Mouse (Mus musculus) embryonic facial prominence, embryonic 15.5 days (tissue): Measurements from ENCODE around the gene Padi2. TPM values are rescaled to one million over a fixed set of nuclear protein-coding genes. Genes with fewer than 3 reads are reported as not detected.
A peak's percentile ranks its signal among the peaks of the same experiment; 100 is the strongest.

ENCODE experiments used
- ATAC-seq: fragments of 200-750 bp; cut with Nextera tagmentation; 2 replicates; pipeline ENCODE4 v1.8.0; 2017; ENCODE audit warnings: low read depth, moderate TSS enrichment; ENCODE audit not compliant: insufficient number of reproducible peaks, low FRiP score, low TSS enrichment
- H3K27ac ChIP-seq: fragments of 300-500 bp; sonication (generic); replicated peaks from 2 replicates; pipeline ENCODE4 v1.5.1; 2015; ENCODE audit warnings: mild to moderate bottlenecking, inconsistent platforms
- H3K27me3 ChIP-seq: fragments of 300-500 bp; sonication (generic); 2 replicates; pipeline ENCODE4 v1.6.1; 2015; ENCODE audit warnings: inconsistent platforms
- H3K36me3 ChIP-seq: fragments of 300-500 bp; sonication (generic); 2 replicates; pipeline ENCODE4 v1.6.1; 2015; ENCODE audit warnings: mild to moderate bottlenecking, inconsistent platforms
- H3K4me1 ChIP-seq: fragments of 300-500 bp; sonication (generic); 2 replicates; pipeline ENCODE4 v1.6.1; 2015; ENCODE audit warnings: inconsistent platforms
- H3K4me2 ChIP-seq: fragments of 300-500 bp; sonication (generic); replicated peaks from 2 replicates; pipeline ENCODE4 v1.6.1; 2015; ENCODE audit warnings: mild to moderate bottlenecking, inconsistent platforms
- H3K4me3 ChIP-seq: fragments of 300-500 bp; sonication (generic); replicated peaks from 2 replicates; pipeline ENCODE4 v1.5.1; 2015; ENCODE audit warnings: mild to moderate bottlenecking, inconsistent platforms
- H3K9ac ChIP-seq: fragments of 300-500 bp; sonication (generic); 2 replicates; pipeline ENCODE4 v1.6.1; 2015; ENCODE audit warnings: inconsistent platforms
- H3K9me3 ChIP-seq: fragments of 300-500 bp; sonication (generic); replicated peaks from 2 replicates; pipeline ENCODE4 v1.6.1; 2016; ENCODE audit warnings: inconsistent platforms
- WGBS: fragments of 180-500 bp; shearing (Covaris S2); methylation state at CpG from one replicate; pipeline ENCODE4 v1.1.7; 2015; 5-methylcytosine and 5-hydroxymethylcytosine counted together
- polyA plus RNA-seq: library from polyadenylated mRNA; unstranded; fragments of >200 nt; fragmentation: Nextera tagmentation; extraction: Ambion mirVana; gene quantifications from 2 replicates; pipeline ENCODE4 v1.2.1, GENCODE M21; 2015

Padi2 gene
- polyA plus RNA-seq, 1 experiment from 2014 or later = 15.3 TPM

GRCm38 (mm10) chr4:140959715-140960479 is 53.8 kb downstream of the Padi2 start:
- H3K4me1 ChIP-seq = peaks cover 50% of the 10 kb centered on the region
- no peaks in the 10 kb centered on the region for H3K9me3 ChIP-seq
- WGBS = 77% methylated on average over 10 of the region's 10 CpGs
- H3K4me3 ChIP-seq = no peak overlapping the region; the same call in 1 of the 2 replicates
- H3K4me2 ChIP-seq = peak overlapping the region; percentile 90; the same call in 1 of the 2 replicates
- no peak overlapping the region for H3K27ac ChIP-seq
- no peak overlapping the region for H3K9ac ChIP-seq
- no peak for ATAC-seq
- H3K36me3 ChIP-seq = no peaks in the 10 kb centered on the region
- H3K27me3 ChIP-seq = no peaks in the 10 kb centered on the region

- 2% methylated on average over 37 of the region's 37 CpGs for WGBS
- Histone ChIP-seq H3K4me1 (peaks cover 51% of the 10 kb centered on the region), H3K27ac (peak within 1 kb of the TSS; percentile 85), H3K36me3 (0 out of 2 replicates have a peak, but pooled peaks cover 1% of the 10 kb centered on the region), H3K4me3 (peak within 1 kb of the TSS; percentile 94), H3K9me3 (no peaks in the 10 kb centered on the region), H3K27me3 (no peaks in the 10 kb centered on the region), H3K9ac (peak within 1 kb of the TSS; percentile 90), H3K4me2 (peak within 1 kb of the TSS; percentile 90)
- peak; percentile 95 for ATAC-seq
These were observed 54.8 kb downstream of the Padi2 start, which contains the start of gene Sdhb for GRCm38 (mm10) chr4:140960781-140961466. TSS of gene Sdhb (plus strand) at chr4:140961203.

- Histone ChIP-seq H3K9me3 (no peaks in the 10 kb centered on the region), H3K9ac (peak overlapping the region; percentile 90), H3K4me1 (peaks cover 51% of the 10 kb centered on the region), H3K27me3 (no peaks in the 10 kb centered on the region), H3K27ac (peak overlapping the region; percentile 85), H3K4me3 (peak overlapping the region; percentile 94), H3K36me3 (peaks cover 8% of the 10 kb centered on the region; the same call in 1 of the 2 replicates), H3K4me2 (peak overlapping the region; percentile 90)
- WGBS = 1% methylated on average over 38 of the region's 38 CpGs
- ATAC-seq = peak; percentile 27; the same call in 1 of the 2 replicates
These were observed 55.5 kb downstream of the Padi2 start for GRCm38 (mm10) chr4:140961467-140962206.

DNA sequence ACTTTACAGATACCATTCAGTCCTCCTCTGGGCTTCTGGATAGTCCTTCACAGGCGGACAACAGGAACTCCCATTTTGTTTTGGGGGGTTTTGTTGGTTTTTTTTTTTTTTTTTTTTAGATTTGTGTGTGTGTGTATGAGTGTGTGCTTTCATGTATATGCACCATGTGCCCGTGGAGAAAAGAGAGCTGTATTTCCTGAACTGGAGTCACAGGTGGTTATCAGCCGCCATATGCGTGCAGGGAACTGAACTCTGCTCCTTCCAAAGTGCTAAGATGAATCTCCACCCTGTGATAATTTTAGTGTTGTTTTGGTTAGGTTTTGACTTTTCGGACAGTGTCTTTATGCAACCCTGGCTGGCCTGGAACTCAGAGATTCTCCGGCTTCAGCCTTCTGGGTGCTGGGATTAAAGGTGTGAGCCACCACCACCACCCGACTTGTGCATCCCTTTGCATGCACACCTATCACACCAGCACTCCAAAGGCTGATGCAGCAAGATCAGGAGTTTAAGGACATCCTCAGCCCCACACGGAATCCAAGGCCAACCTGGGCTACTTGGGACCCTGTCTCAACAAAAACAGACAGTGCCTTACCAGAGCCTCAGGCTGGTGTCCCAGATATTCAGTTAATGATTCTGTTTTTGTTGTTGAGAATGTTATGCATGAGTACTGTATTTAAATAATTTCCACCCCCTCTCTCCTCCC is 56.2 kb downstream of the Padi2 start:
- Histone ChIP-seq H3K4me1 (peaks cover 44% of the 10 kb centered on the region), H3K36me3 (peaks cover 11% of the 10 kb centered on the region; the same call in 1 of the 2 replicates), H3K9ac (peak overlapping the region; percentile 90; the same call in 1 of the 2 replicates), H3K9me3 (no peaks in the 10 kb centered on the region), H3K27ac (peak overlapping the region; percentile 85; the same call in 1 of the 2 replicates), H3K4me2 (peak overlapping the region; percentile 90), H3K27me3 (no peaks in the 10 kb centered on the region), H3K4me3 (peak overlapping the region; percentile 94)
- no peak for ATAC-seq
- WGBS = 69% methylated on average over 8 of the region's 8 CpGs

GRCm38 (mm10) chr4:140962950-140963349 is 56.8 kb downstream of the Padi2 start:
- Histone ChIP-seq H3K4me1 (peaks cover 39% of the 10 kb centered on the region), H3K9me3 (no peaks in the 10 kb centered on the region), H3K4me2 (no peak overlapping the region), H3K36me3 (peaks cover 14% of the 10 kb centered on the region), H3K27me3 (no peaks in the 10 kb centered on the region), H3K27ac (no peak overlapping the region), H3K9ac (no peak overlapping the region), H3K4me3 (no peak overlapping the region)
- WGBS = 37% methylated on average over 5 of the region's 5 CpGs
- ATAC-seq = no peak

DNA sequence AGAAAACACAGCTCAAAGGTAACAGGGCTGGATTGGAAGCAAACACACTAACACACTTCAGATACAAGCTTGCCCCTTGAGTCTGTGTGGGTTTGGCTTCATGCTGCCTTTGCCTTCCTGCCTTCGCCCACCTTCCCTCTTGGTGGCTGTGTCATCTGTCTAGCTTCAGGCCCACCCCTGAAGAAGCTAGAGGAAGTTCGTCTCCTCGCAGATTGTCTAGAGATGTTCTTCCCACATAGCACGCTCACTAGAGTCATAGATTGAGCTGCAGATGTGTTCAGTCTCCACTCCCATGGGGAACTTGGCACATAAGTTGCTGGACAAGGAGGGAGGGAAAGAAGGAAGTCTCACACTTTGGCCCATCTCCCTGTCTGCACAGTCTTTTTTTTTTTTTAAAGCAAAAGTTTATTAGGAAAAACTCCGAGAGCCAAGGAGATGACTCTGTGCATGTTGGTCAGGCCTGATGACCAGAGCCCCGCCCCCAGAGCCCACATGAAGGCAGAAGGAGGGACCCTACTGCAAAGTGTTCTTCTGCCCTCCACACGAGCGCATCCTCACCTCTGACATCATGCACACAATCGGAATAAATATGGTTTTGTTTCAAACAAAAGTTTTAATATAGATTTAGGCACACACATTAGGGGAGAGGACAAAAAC is 57.9 kb downstream of the Padi2 start:
- no peak for ATAC-seq
- Histone ChIP-seq H3K4me1 (peaks cover 34% of the 10 kb centered on the region), H3K27me3 (no peaks in the 10 kb centered on the region), H3K36me3 (peaks cover 22% of the 10 kb centered on the region), H3K9me3 (no peaks in the 10 kb centered on the region), H3K4me2 (no peak overlapping the region), H3K27ac (no peak overlapping the region; the same call in 1 of the 2 replicates), H3K4me3 (no peak overlapping the region), H3K9ac (no peak overlapping the region)
- 79% methylated on average over 9 of the region's 9 CpGs for WGBS

- H3K4me1 ChIP-seq = peaks cover 34% of the 10 kb centered on the region
- no peaks in the 10 kb centered on the region for H3K27me3 ChIP-seq
- no peak overlapping the region for H3K4me3 ChIP-seq
- WGBS = 17% methylated on average over 7 of the region's 7 CpGs
- no peak overlapping the region for H3K27ac ChIP-seq
- H3K4me2 ChIP-seq = no peak overlapping the region
- H3K9me3 ChIP-seq = no peaks in the 10 kb centered on the region
- no peak overlapping the region for H3K9ac ChIP-seq
- ATAC-seq = no peak
- peaks cover 27% of the 10 kb centered on the region for H3K36me3 ChIP-seq
These were observed 58.5 kb downstream of the Padi2 start for GRCm38 (mm10) chr4:140964620-140965019.

- H3K36me3 ChIP-seq = peaks cover 54% of the 10 kb centered on the region
- whole genome bisulfite sequencing = 78% methylated on average over 11 of the region's 11 CpGs
- no peak for ATAC-seq
- H3K4me3 ChIP-seq = no peak overlapping the region
- H3K4me2 ChIP-seq = no peak overlapping the region
- H3K4me1 ChIP-seq = peaks cover 16% of the 10 kb centered on the region
- no peaks in the 10 kb centered on the region for H3K27me3 ChIP-seq
- H3K9ac ChIP-seq = no peak overlapping the region
- no peaks in the 10 kb centered on the region for H3K9me3 ChIP-seq
- no peak overlapping the region for H3K27ac ChIP-seq
These were observed 61.4 kb downstream of the Padi2 start for GRCm38 (mm10) chr4:140967386-140968159.

DNA sequence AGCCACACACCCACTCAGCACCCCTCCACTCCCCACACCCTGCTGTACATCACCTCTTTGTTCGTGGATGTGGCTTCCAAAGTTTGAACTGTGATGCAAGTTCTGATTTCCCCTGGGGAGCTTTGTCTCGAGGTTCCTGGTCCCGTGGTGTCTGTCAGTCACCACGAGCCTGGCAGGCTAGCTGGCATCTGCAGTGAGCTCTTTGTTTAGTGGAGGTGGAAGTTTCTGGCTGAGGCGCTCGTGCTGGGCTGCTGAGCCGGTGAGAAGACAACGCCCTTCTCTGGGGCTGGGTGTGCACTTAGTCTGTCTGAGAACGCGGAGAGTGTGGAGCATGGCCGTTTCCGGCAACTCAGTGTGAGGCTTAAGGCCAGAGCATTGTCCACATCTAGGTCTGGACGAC is 65.5 kb downstream of the Padi2 start:
- Histone ChIP-seq H3K4me2 (no peak overlapping the region), H3K9me3 (no peaks in the 10 kb centered on the region), H3K36me3 (peaks cover 85% of the 10 kb centered on the region), H3K9ac (no peak overlapping the region), H3K27ac (no peak overlapping the region), H3K27me3 (no peaks in the 10 kb centered on the region), H3K4me3 (no peak overlapping the region), H3K4me1 (0 out of 2 replicates have a peak, but pooled peaks cover 2% of the 10 kb centered on the region)
- WGBS = 80% methylated on average over 13 of the region's 13 CpGs
- no peak for ATAC-seq

- WGBS = 96% methylated on average over 6 of the region's 6 CpGs
- H3K27ac ChIP-seq = no peak overlapping the region
- H3K4me3 ChIP-seq = no peak overlapping the region
- no peak overlapping the region for H3K9ac ChIP-seq
- H3K9me3 ChIP-seq = no peaks in the 10 kb centered on the region
- 0 out of 2 replicates have a peak, but pooled peaks cover 8% of the 10 kb centered on the region for H3K4me1 ChIP-seq
- peaks cover 95% of the 10 kb centered on the region for H3K36me3 ChIP-seq
- no peak for ATAC-seq
- H3K27me3 ChIP-seq = no peaks in the 10 kb centered on the region
- no peak overlapping the region for H3K4me2 ChIP-seq
These were observed 68.3 kb downstream of the Padi2 start for GRCm38 (mm10) chr4:140974408-140974807.
